Mouse (Mus musculus): ENCODE data around the gene Nek6. TPM values are rescaled to one million over a fixed set of nuclear protein-coding genes. Genes with fewer than 3 reads are reported as not detected.

The Nek6 gene
- polyA plus RNA-seq, 1 experiment from 2014 or later = 75.9 TPM

DNA sequence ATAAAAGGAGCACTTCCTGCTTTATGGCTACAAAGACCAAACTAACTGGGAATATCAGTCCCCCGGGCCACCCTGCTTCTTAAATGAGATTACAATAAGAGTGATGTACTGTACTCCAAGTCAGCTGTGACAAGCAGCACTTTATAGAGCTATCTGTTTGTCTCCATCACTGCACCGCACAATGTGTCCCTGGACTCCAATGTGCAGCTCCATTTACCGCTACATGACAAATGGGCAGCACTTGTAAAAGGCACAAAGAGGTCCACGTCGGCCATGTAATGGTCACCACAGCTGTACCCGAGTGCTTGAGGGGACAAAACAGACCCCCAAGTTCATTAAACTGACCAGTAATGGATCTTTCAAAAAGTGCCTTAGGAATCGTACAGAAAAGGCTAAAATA lies 83.4 kb downstream of the Nek6 start:
- 71% methylated on average over 7 of the region's 7 CpGs for WGBS
- Histone ChIP-seq H3K4me1 (ENCODE audit: control insufficient read depth, insufficient read depth, low read length) (no peaks in the 10 kb centered on the region), H3K9ac (ENCODE audit: low read depth, low read length) (no peak overlapping the region), H3K27ac (ENCODE audit: low read depth, low read length) (no peak overlapping the region), H3K4me3 (ENCODE audit: low read length) (no peak overlapping the region), H3K9me3 (ENCODE audit: control insufficient read depth, low read length) (no peaks in the 10 kb centered on the region), H3K36me3 (ENCODE audit: control insufficient read depth, insufficient read depth, low read length) (peaks cover 16% of the 10 kb centered on the region; the same call in 1 of the 2 replicates), H3K27me3 (ENCODE audit: control insufficient read depth, insufficient read depth, low read length) (no peaks in the 10 kb centered on the region), H3K4me2 (replicated peaks; ENCODE audit: low read depth, low read length) (no peak overlapping the region)
- no peak for ATAC-seq (ENCODE audit: low FRiP score, low TSS enrichment)

DNA sequence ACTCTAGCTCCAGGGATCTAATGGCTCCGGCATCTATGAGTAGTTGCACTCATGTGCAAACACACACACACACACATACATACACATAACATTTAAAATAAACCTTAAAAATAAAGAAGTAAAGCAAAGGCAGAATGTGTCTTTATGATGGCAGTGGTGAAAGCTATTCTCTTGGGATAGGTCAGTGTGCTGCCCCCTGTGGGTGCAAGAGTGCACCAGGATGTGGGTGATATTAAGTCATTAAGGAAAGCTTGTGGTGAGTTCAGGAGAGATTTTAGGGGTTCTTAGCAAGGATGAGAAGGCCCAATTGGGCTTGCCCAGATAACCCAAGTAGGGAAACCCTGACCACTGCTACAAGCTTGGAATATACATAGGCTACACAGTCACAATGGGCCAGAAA lies 86.5 kb downstream of the Nek6 start:
- H3K9ac ChIP-seq (ENCODE audit: low read depth, low read length) = no peak overlapping the region
- no peaks in the 10 kb centered on the region for H3K27me3 ChIP-seq (ENCODE audit: control insufficient read depth, insufficient read depth, low read length)
- no peak overlapping the region for H3K4me2 ChIP-seq (replicated peaks; ENCODE audit: low read depth, low read length)
- H3K36me3 ChIP-seq (ENCODE audit: control insufficient read depth, insufficient read depth, low read length) = peaks cover 5% of the 10 kb centered on the region; the same call in 1 of the 2 replicates
- no peaks in the 10 kb centered on the region for H3K9me3 ChIP-seq (ENCODE audit: control insufficient read depth, low read length)
- no peak overlapping the region for H3K27ac ChIP-seq (ENCODE audit: low read depth, low read length)
- 95% methylated on average over 1 of the region's 1 CpGs for WGBS
- no peak overlapping the region for H3K4me3 ChIP-seq (ENCODE audit: low read length)
- no peak for ATAC-seq (ENCODE audit: low FRiP score, low TSS enrichment)
- no peaks in the 10 kb centered on the region for H3K4me1 ChIP-seq (ENCODE audit: control insufficient read depth, insufficient read depth, low read length)

DNA sequence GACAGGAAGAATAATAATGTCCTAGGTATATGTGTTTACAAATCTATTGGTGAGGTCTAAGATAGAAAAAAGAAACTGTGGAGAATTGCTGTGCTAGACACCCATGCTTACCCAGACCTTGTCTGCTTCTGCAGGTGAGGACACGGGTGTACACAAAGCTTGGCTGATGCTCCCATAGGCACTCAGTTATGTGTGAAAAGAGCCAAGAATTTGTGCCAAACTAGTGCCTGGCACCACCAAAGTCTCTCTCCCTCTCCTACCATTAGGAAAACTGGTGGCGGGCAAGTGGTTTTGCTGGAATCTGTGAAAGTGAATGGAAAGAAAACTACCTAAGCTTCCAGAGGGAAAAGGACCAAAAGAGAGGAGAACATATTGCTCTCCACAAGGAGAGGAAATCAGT lies 87.0 kb downstream of the Nek6 start:
- no peaks in the 10 kb centered on the region for H3K9me3 ChIP-seq (ENCODE audit: control insufficient read depth, low read length)
- no peak overlapping the region for H3K27ac ChIP-seq (ENCODE audit: low read depth, low read length)
- WGBS = 94% methylated on average over 2 of the region's 2 CpGs
- no peak overlapping the region for H3K4me2 ChIP-seq (replicated peaks; ENCODE audit: low read depth, low read length)
- H3K4me3 ChIP-seq (ENCODE audit: low read length) = no peak overlapping the region
- H3K36me3 ChIP-seq (ENCODE audit: control insufficient read depth, insufficient read depth, low read length) = peaks cover 5% of the 10 kb centered on the region; the same call in 1 of the 2 replicates
- H3K27me3 ChIP-seq (ENCODE audit: control insufficient read depth, insufficient read depth, low read length) = no peaks in the 10 kb centered on the region
- no peak for ATAC-seq (ENCODE audit: low FRiP score, low TSS enrichment)
- H3K4me1 ChIP-seq (ENCODE audit: control insufficient read depth, insufficient read depth, low read length) = no peaks in the 10 kb centered on the region
- H3K9ac ChIP-seq (ENCODE audit: low read depth, low read length) = no peak overlapping the region

DNA sequence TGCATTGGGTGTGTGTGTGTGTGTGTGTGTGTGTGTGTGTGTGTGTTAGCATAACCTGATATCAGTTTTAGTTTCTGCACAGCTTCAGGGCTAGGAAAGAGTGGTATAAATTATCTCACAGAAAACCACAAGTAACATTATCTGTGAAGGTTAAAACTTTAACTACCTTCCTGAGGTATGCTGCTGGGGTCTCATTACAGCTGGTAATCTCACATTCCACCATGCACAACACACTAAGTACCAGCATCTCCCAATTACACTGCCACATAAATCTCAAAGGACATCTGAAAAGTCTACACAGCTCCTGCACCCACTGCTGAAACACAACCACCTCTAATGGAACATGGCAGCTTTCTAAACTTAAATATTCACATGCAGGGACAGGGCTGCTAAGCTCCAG lies 89.4 kb downstream of the Nek6 start:
- Histone ChIP-seq H3K4me3 (ENCODE audit: low read length) (no peak overlapping the region), H3K36me3 (ENCODE audit: control insufficient read depth, insufficient read depth, low read length) (peaks cover 5% of the 10 kb centered on the region; the same call in 1 of the 2 replicates), H3K9ac (ENCODE audit: low read depth, low read length) (no peak overlapping the region), H3K9me3 (ENCODE audit: control insufficient read depth, low read length) (no peaks in the 10 kb centered on the region), H3K4me1 (ENCODE audit: control insufficient read depth, insufficient read depth, low read length) (no peaks in the 10 kb centered on the region), H3K4me2 (replicated peaks; ENCODE audit: low read depth, low read length) (no peak overlapping the region), H3K27me3 (ENCODE audit: control insufficient read depth, insufficient read depth, low read length) (no peaks in the 10 kb centered on the region), H3K27ac (ENCODE audit: low read depth, low read length) (no peak overlapping the region)
- peak; percentile 57 for ATAC-seq (ENCODE audit: low FRiP score, low TSS enrichment)

DNA sequence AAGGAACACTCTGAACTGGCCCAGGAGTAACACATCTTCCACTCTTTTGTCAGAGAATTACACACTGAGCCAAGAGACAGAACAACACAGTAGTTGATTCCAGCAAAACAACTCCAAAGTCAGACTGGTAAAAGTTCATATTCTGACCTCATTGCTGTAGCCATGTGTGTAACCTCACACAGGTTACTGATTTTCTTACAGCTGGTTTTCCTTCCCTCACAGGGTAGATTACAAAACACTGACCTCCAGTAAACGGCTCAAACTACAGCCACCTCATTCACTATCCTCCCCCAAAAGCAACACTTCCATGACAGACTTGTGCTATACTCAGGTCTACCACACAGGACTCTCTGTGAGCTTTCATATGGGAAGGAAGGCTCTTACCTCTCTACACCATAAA lies 96.3 kb downstream of the Nek6 start:
- H3K36me3 ChIP-seq (ENCODE audit: control insufficient read depth, insufficient read depth, low read length) = peaks cover 29% of the 10 kb centered on the region; the same call in 1 of the 2 replicates
- no peaks in the 10 kb centered on the region for H3K27me3 ChIP-seq (ENCODE audit: control insufficient read depth, insufficient read depth, low read length)
- H3K4me2 ChIP-seq (replicated peaks; ENCODE audit: low read depth, low read length) = no peak overlapping the region
- H3K9ac ChIP-seq (ENCODE audit: low read depth, low read length) = no peak overlapping the region
- no peak overlapping the region for H3K4me3 ChIP-seq (ENCODE audit: low read length)
- no peaks in the 10 kb centered on the region for H3K4me1 ChIP-seq (ENCODE audit: control insufficient read depth, insufficient read depth, low read length)
- 86% methylated on average over 1 of the region's 1 CpGs for WGBS
- ATAC-seq (ENCODE audit: low FRiP score, low TSS enrichment) = no peak
- H3K27ac ChIP-seq (ENCODE audit: low read depth, low read length) = no peak overlapping the region
- no peaks in the 10 kb centered on the region for H3K9me3 ChIP-seq (ENCODE audit: control insufficient read depth, low read length)

DNA sequence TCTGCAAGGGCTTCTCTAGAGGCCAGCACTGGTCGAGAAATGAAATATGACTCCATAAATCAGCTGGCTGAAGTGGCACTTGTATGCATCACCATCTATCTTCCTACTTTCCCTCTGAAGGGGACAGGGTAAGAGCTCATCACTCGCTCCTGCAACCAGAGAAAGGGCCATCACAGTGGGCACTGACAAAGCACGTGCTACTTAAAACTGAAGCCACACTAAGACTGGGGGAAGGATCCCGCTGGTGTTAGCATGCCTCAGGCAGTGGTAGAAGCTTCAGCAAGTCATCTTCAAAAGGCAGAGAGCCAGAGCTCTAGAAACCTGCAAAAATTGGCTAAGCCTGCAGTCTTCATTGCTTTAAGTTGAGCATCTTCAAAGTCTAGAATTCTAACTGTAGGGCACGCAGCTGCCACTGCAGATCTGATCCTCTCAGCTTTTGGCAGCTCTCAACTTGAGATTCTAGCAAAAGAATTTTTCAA lies 97.4 kb downstream of the Nek6 start:
- 80% methylated on average over 5 of the region's 5 CpGs for WGBS
- ATAC-seq (ENCODE audit: low FRiP score, low TSS enrichment) = no peak

DNA sequence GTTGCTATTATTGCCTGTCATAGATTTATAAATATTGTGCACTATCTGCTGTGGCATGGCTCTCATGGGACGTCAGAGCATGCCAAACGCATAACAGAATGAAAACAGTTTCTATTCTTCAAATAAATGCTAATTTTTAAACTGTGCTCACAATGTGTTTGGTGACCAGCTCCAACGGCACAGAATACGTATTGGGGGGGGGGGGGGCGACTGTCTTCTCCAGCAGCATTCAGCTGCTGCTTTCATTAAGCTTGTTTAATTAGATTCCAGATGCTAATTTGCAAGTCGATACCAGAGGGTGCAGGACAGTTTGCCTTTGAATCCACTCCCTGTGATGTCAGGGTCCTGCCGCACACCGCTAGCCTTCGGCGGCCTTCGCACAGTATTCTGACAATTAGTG lies 97.9 kb downstream of the Nek6 start:
- Histone ChIP-seq H3K4me2 (replicated peaks; ENCODE audit: low read depth, low read length) (no peak overlapping the region), H3K27ac (ENCODE audit: low read depth, low read length) (no peak overlapping the region), H3K9ac (ENCODE audit: low read depth, low read length) (no peak overlapping the region), H3K4me1 (ENCODE audit: control insufficient read depth, insufficient read depth, low read length) (no peaks in the 10 kb centered on the region), H3K9me3 (ENCODE audit: control insufficient read depth, low read length) (no peaks in the 10 kb centered on the region), H3K27me3 (ENCODE audit: control insufficient read depth, insufficient read depth, low read length) (no peaks in the 10 kb centered on the region), H3K4me3 (ENCODE audit: low read length) (no peak overlapping the region), H3K36me3 (ENCODE audit: control insufficient read depth, insufficient read depth, low read length) (peaks cover 33% of the 10 kb centered on the region; the same call in 1 of the 2 replicates)
- no peak for ATAC-seq (ENCODE audit: low FRiP score, low TSS enrichment)
- 89% methylated on average over 11 of the region's 11 CpGs for WGBS

More for the DNA sequence above, 97.4 kb downstream of the Nek6 start:
- Histone ChIP-seq H3K4me2 (replicated peaks; ENCODE audit: low read depth, low read length) (no peak overlapping the region), H3K36me3 (ENCODE audit: control insufficient read depth, insufficient read depth, low read length) (peaks cover 33% of the 10 kb centered on the region; the same call in 1 of the 2 replicates), H3K4me3 (ENCODE audit: low read length) (no peak overlapping the region), H3K27ac (ENCODE audit: low read depth, low read length) (no peak overlapping the region), H3K4me1 (ENCODE audit: control insufficient read depth, insufficient read depth, low read length) (no peaks in the 10 kb centered on the region), H3K9ac (ENCODE audit: low read depth, low read length) (no peak overlapping the region), H3K9me3 (ENCODE audit: control insufficient read depth, low read length) (no peaks in the 10 kb centered on the region), H3K27me3 (ENCODE audit: control insufficient read depth, insufficient read depth, low read length) (no peaks in the 10 kb centered on the region)

DNA sequence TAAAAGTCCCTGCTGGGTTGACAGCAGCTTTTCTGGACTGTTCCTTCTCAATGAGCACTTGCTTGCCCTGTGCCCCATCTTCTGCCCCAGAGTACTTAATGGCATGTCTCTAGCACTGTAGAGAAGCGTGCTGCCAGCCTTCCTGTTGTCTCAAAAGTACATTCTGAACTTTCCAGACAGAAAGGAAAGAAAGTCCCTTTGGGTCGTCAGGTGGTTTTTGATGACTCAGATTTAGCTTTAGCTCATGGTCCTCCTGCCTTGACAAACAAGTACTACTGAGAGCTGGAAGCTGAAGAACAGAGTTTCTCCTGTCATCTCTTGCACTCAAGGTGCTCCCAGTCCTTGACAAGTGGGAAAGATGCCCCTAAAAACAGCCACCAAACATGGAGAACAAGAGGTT lies 98.7 kb downstream of the Nek6 start:
- 82% methylated on average over 2 of the region's 2 CpGs for WGBS
- no peaks in the 10 kb centered on the region for H3K27me3 ChIP-seq (ENCODE audit: control insufficient read depth, insufficient read depth, low read length)

DNA sequence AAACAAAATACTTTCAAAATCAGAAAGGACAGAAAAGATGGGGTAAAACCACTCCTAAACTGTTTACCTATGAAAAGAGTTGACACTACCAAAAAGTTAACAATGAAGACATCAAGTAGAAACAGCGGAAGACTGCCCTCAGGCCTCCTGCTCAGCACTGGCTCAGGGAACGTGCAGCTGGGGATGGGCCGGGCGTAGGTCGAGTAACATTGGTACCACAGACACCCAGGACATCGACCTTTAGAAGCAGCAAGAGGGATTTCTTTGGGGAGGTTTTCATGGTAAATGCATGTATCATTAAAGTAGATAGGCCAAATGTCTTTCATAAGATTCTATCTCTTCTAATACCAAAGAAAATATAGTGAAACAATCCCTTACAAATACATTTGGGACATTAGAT lies 101.2 kb downstream of the Nek6 start:
- Histone ChIP-seq H3K9ac (ENCODE audit: low read depth, low read length) (no peak overlapping the region), H3K27ac (ENCODE audit: low read depth, low read length) (no peak overlapping the region), H3K27me3 (ENCODE audit: control insufficient read depth, insufficient read depth, low read length) (no peaks in the 10 kb centered on the region), H3K36me3 (ENCODE audit: control insufficient read depth, insufficient read depth, low read length) (peaks cover 29% of the 10 kb centered on the region; the same call in 1 of the 2 replicates), H3K4me3 (ENCODE audit: low read length) (no peak overlapping the region), H3K4me1 (ENCODE audit: control insufficient read depth, insufficient read depth, low read length) (no peaks in the 10 kb centered on the region), H3K9me3 (ENCODE audit: control insufficient read depth, low read length) (no peaks in the 10 kb centered on the region), H3K4me2 (replicated peaks; ENCODE audit: low read depth, low read length) (no peak overlapping the region)
- ATAC-seq (ENCODE audit: low FRiP score, low TSS enrichment) = no peak
- 91% methylated on average over 6 of the region's 6 CpGs for WGBS

More for the DNA sequence above, 98.7 kb downstream of the Nek6 start:
- no peaks in the 10 kb centered on the region for H3K9me3 ChIP-seq (ENCODE audit: control insufficient read depth, low read length)
- H3K36me3 ChIP-seq (ENCODE audit: control insufficient read depth, insufficient read depth, low read length) = peaks cover 33% of the 10 kb centered on the region; the same call in 1 of the 2 replicates
- H3K4me1 ChIP-seq (ENCODE audit: control insufficient read depth, insufficient read depth, low read length) = no peaks in the 10 kb centered on the region
- H3K9ac ChIP-seq (ENCODE audit: low read depth, low read length) = no peak overlapping the region
- H3K4me2 ChIP-seq (replicated peaks; ENCODE audit: low read depth, low read length) = no peak overlapping the region
- H3K27ac ChIP-seq (ENCODE audit: low read depth, low read length) = no peak overlapping the region
- no peak for ATAC-seq (ENCODE audit: low FRiP score, low TSS enrichment)
- H3K4me3 ChIP-seq (ENCODE audit: low read length) = no peak overlapping the region
